Mouse (Mus musculus) liver, adult 2 months (tissue): ENCODE measurements around the gene Foxq1.

Experiments used
- CTCF ChIP-seq: fragments of 200-500 bp; IDR thresholded peaks from 2 replicates; pipeline ENCODE4 v1.5.1; 2011; ENCODE audit warnings: low read depth, low read length, control low read depth
- POLR2A ChIP-seq: fragments of 200-500 bp; IDR thresholded peaks from 2 replicates; pipeline ENCODE4 v1.6.1; 2011; ENCODE audit warnings: low read length, control low read depth; ENCODE audit not compliant: insufficient read depth; ENCODE audit errors: extremely low read depth

GRCm38 (mm10) chr13:31557768-31558520 lies 2.0 kb downstream of the Foxq1 start:
- TF ChIP-seq POLR2A (peak; percentile 96), CTCF (no peak)
